Mouse (Mus musculus): ENCODE results near the gene Mylk.

GRCm38 (mm10) chr16:34813570-34813969, 68.6 kb downstream of the Mylk start:
- TF ChIP-seq POLR2A (IDR thresholded peaks at IDR 0.05; ENCODE audit: borderline replicate concordance, extremely low read depth, low read depth, low read length) (no peak), CTCF (IDR thresholded peaks at IDR 0.05; ENCODE audit: insufficient read depth, low read length) (no peak)
